Mouse (Mus musculus) forebrain, postnatal 0 days (tissue): Measurements from ENCODE around the gene Prkci. TPM values are rescaled to one million over a fixed set of nuclear protein-coding genes. Genes with fewer than 3 reads are reported as not detected.
A peak's percentile ranks its signal among the peaks of the same experiment; 100 is the strongest.

Experiments used
- ATAC-seq: fragments of 200-750 bp; cut with Nextera tagmentation; 2 replicates; pipeline ENCODE4 v1.8.0; 2017; ENCODE audit warnings: mild to moderate bottlenecking, moderate library complexity
- DNase-seq: peaks from one replicate; pipeline ENCODE4 v3.0.0-alpha.2; 2015
- H3K27ac ChIP-seq: fragments of 300-500 bp; sonication (generic); 2 replicates; pipeline ENCODE4 v1.5.1; 2014; ENCODE audit warnings: low read depth, mild to moderate bottlenecking, antibody characterized with exemption, low read length, moderate library complexity, mixed read lengths
- H3K27me3 ChIP-seq: fragments of 300-500 bp; sonication (generic); 2 replicates; pipeline ENCODE4 v1.6.1; 2014; ENCODE audit warnings: mild to moderate bottlenecking, low read length, mixed read lengths; ENCODE audit not compliant: insufficient read depth
- H3K36me3 ChIP-seq: fragments of 300-500 bp; sonication (generic); 2 replicates; pipeline ENCODE4 v1.6.1; 2014; ENCODE audit warnings: mild to moderate bottlenecking, moderate library complexity; ENCODE audit not compliant: insufficient read depth
- H3K4me1 ChIP-seq: fragments of 300-500 bp; sonication (generic); 2 replicates; pipeline ENCODE4 v1.6.1; 2014; ENCODE audit warnings: antibody characterized with exemption; ENCODE audit not compliant: insufficient read depth
- H3K4me2 ChIP-seq: fragments of 300-500 bp; sonication (generic); 2 replicates; pipeline ENCODE4 v1.6.1; 2014; ENCODE audit warnings: low read depth, mild to moderate bottlenecking, moderate library complexity
- H3K4me3 ChIP-seq: fragments of 300-500 bp; sonication (generic); 2 replicates; pipeline ENCODE4 v1.5.1; 2014; ENCODE audit warnings: low read depth, low read length, mixed read lengths
- H3K9ac ChIP-seq: fragments of 300-500 bp; sonication (generic); 2 replicates; pipeline ENCODE4 v1.6.1; 2014; ENCODE audit warnings: mild to moderate bottlenecking
- H3K9me3 ChIP-seq: fragments of 300-500 bp; sonication (generic); 2 replicates; pipeline ENCODE4 v1.6.1; 2016; ENCODE audit warnings: low read length
- CTCF ChIP-seq: sonication (generic); IDR thresholded peaks from 2 replicates; pipeline ENCODE4 v1.5.1; 2016; ENCODE audit warnings: antibody characterized with exemption, control low read depth, low read depth
- WGBS: fragments of 180-500 bp; shearing (Covaris S2); extraction: QIAGEN DNeasy Blood & Tissue Kit; methylation state at CpG from one replicate; pipeline ENCODE4 v1.1.7; 2014; 5-methylcytosine and 5-hydroxymethylcytosine counted together
- polyA plus RNA-seq: library from polyadenylated mRNA; unstranded; fragments of >200 nt; fragmentation: Nextera tagmentation; extraction: Ambion mirVana; gene quantifications from 2 replicates; pipeline ENCODE4 v1.2.1, GENCODE M21; 2015
- total RNA-seq: library from RNA; depleted of rRNA; stranded (reverse); fragments of >200 nt; gene quantifications from 2 replicates; pipeline ENCODE4 v1.2.3, GENCODE M21; 2014; rRNA removed

The Prkci gene
- total RNA-seq (37.6 and 41.6 TPM in 2 replicates), polyA plus RNA-seq (13.6 and 19.5 TPM in 2 replicates)

DNA sequence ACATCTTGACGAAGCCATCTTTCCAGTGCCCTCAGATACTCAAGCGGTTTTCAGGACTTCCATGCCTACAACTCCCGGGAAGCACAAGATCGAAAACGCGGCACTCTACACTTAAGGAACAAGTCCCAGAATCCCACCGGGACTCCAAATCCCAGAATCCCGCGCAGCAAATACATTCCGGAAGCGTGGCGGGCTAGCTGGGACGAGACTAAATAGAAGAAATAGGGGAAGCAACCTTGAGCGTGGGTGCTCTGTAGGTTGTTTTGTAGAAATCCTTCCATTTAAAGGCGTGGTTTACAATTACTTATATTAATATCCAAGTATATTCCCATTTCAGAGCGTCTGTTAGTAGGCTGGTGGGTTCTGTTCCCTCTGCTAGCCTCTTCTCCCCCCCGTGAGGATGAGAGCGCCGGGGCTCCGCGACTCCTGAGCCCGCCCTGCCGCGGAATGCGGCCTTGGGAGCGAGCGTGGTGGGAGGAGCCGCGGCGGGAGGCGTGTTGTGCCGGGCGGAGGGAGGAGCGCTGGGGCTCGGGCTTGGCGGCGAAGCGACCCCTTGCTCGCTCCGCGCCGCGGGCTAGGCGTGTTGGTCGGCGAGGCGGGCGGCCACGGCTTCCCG lies at the start of gene Prkci:
Gene Prkci (plus strand): TSS at position 465 of the 616 bp plus-strand sequence.
- no peaks in the 10 kb centered on the region for H3K36me3 ChIP-seq
- H3K4me2 ChIP-seq = peak within 1 kb of the TSS; percentile 64
- under 1% methylated on average over 48 of the region's 50 CpGs for WGBS
- TF ChIP-seq CTCF = no peak
- H3K27ac ChIP-seq = peak within 1 kb of the TSS; percentile 83
- peak within 1 kb of the TSS; percentile 96 for H3K4me3 ChIP-seq
- DNase-seq (peak; percentile 96), ATAC-seq (peak; percentile 99)
- H3K9me3 ChIP-seq = no peaks in the 10 kb centered on the region
- 0 out of 2 replicates have a peak, but pooled peaks cover 11% of the 10 kb centered on the region for H3K4me1 ChIP-seq
- no peaks in the 10 kb centered on the region for H3K27me3 ChIP-seq
- peak within 1 kb of the TSS; percentile 82 for H3K9ac ChIP-seq

DNA sequence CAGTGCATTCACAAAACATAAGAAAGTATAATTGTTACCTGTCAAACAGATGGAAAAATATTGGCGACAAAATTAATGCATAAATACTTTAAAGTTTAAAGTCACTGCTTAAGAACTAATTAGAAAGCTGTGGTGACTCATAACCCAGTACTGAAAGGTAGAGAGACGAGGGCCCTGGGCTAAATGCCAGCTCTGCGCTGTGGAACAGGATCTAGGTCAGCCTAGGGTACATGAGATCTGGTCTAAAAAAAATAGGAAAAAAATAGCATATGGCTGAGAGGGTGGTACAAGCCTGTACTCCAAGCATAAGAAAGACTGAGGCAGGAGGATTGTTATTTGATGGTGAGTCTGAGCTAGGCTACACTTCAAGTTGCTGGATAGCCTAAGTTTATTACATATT lies 43.9 kb upstream of the Prkci start:
- TF ChIP-seq CTCF = no peak
- DNase-seq (no peak), ATAC-seq (no peak)
- no peak overlapping the region for H3K4me3 ChIP-seq
- no peaks in the 10 kb centered on the region for H3K27me3 ChIP-seq
- H3K36me3 ChIP-seq = peaks cover 57% of the 10 kb centered on the region
- no peaks in the 10 kb centered on the region for H3K4me1 ChIP-seq
- 72% methylated on average over 3 of the region's 3 CpGs for WGBS
- no peaks in the 10 kb centered on the region for H3K9me3 ChIP-seq
- no peak overlapping the region for H3K27ac ChIP-seq
- H3K4me2 ChIP-seq = no peak overlapping the region
- no peak overlapping the region for H3K9ac ChIP-seq

DNA sequence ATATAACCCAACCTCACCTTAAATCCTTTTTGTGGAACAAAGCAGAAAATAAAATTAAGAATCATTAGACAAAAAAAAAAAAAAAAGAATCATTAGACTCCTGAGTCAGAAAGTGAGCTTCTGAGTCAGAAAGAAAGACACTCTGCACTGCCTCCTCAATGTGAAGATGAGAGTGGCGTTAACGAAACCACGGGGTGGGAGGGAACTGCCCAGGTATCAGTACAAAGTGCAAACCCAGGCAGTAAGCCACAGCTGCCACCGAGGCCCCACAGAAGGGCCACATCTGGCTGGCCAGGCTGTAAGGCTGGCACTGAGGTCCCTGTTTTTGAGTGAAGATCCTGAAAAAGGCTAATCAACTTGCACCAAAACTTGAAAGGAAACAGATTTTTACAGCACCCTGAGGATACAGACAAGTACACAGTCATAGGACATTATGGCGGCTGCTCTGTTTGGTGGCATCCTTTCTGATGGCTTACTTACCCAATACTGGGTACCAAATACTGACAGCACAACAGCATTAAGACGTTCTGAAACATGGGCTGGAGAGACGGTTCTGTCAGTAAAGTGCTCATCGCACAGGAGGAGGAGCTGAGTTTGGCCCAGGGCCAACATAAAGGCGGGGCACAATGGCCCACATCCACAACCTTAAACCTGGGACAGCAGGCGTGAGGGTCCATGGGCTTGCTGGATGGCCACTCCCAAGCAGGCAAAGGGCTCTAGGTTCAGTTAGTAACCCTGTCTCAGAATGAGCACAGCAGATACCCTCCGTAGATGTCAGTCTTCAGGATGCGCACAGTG lies 43.1 kb upstream of the Prkci start:
- Histone ChIP-seq H3K36me3 (peaks cover 56% of the 10 kb centered on the region), H3K27me3 (no peaks in the 10 kb centered on the region), H3K4me1 (no peaks in the 10 kb centered on the region), H3K9ac (no peak overlapping the region), H3K4me3 (no peak overlapping the region), H3K9me3 (no peaks in the 10 kb centered on the region), H3K4me2 (no peak overlapping the region), H3K27ac (no peak overlapping the region)
- DNase-seq (no peak), ATAC-seq (no peak)
- WGBS = 86% methylated on average over 12 of the region's 12 CpGs
- TF ChIP-seq CTCF = no peak

DNA sequence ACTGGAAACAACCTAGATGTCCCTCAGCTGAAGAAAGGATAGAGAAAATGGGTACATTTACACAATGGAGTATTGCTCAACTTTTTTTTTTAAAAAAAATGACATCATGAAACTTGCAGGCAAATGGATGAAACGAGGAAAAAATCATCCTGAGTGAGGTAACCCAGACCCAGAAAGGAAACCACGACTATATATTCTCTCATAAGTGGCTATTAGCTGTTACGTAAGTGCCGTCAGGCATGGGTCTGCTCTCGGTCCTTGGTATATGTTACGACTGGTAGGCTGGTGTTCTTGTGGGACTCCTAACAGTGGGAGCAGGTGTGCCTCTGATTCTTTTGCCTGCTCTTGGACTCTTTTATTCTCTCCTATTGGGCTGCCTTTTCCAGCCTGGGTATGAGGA lies 39.2 kb upstream of the Prkci start:
- ATAC-seq (no peak), DNase-seq (no peak)
- Histone ChIP-seq H3K9ac (no peak overlapping the region), H3K4me3 (no peak overlapping the region), H3K27ac (no peak overlapping the region), H3K9me3 (no peaks in the 10 kb centered on the region), H3K27me3 (no peaks in the 10 kb centered on the region), H3K4me1 (no peaks in the 10 kb centered on the region), H3K4me2 (no peak overlapping the region), H3K36me3 (peaks cover 67% of the 10 kb centered on the region)
- over 99% methylated on average over 6 of the region's 6 CpGs for WGBS
- no peak for TF ChIP-seq CTCF

DNA sequence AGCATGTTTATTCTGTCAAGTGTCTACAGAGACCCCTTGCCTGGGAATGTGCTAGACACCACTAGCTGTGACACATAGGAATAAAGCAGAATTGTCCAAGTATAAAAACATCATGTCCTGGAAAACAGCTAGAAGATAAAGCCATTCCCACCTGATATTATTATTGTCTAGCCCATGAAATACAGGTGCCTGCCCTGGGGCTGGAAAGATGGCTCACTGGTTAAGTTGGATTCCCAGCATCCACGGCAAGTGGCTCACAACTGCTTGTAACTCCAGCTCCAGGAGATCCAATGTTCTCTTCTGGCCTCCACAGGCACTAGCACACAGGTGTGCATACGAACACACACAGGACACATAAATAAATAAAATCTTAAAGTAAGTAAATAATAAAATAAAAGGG lies 36.8 kb upstream of the Prkci start:
- ATAC-seq = no peak
- Histone ChIP-seq H3K4me3 (no peak overlapping the region), H3K36me3 (peaks cover 66% of the 10 kb centered on the region), H3K4me1 (no peaks in the 10 kb centered on the region), H3K27ac (no peak overlapping the region), H3K4me2 (no peak overlapping the region), H3K27me3 (no peaks in the 10 kb centered on the region), H3K9ac (no peak overlapping the region), H3K9me3 (no peaks in the 10 kb centered on the region)
- no peak for DNase-seq
- 86% methylated on average over 2 of the region's 2 CpGs for WGBS
- no peak for TF ChIP-seq CTCF

DNA sequence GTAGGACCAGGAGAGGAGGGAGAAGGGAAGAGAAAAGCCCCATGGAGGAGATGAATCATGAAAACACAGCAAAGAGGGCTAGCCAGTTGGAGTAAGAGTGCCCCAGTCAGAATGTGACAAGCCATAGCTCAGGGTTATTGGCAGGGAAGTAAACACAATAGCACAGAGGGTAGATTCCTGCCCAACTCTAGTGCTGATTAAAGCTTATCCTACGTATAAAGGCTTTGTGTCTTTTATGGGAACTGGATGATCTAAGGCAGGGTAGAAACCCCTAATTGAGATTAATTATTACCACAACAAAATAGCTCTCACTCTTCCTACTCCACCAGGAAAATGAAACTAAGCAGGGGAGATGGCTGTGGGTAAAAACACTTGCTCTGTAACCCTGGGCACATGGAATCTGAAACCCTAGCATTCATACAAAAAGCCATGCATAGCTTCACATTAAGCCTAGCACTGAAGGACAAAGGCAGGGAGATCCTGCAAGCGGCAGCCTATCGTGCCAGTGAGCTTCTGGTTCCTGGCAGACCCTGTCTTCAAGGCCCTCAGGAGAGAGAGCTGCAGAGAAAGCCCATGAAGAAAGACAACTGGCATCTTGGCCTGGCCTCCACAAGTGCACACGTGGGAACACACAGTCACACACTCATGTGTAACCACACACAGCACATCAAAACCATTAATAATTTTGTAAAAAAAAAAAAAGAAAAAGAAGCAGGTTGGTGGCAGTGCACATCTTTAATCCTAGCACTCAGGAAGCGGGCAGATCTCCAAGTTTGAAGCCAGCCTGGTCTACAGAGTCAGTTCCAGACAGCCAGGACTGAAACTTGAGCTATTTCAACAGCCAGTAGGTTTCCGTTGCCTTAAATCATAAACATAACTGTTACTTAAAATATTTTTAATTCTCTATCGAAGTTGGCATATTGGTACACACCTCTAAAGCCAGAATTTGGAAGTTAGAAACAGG lies 35.4 kb upstream of the Prkci start:
- Histone ChIP-seq H3K27ac (no peak overlapping the region), H3K4me3 (no peak overlapping the region), H3K27me3 (no peaks in the 10 kb centered on the region), H3K9ac (no peak overlapping the region), H3K4me1 (no peaks in the 10 kb centered on the region), H3K9me3 (no peaks in the 10 kb centered on the region), H3K4me2 (no peak overlapping the region), H3K36me3 (peaks cover 64% of the 10 kb centered on the region)
- 54% methylated on average over 7 of the region's 7 CpGs for WGBS
- ATAC-seq = no peak; the same call in 1 of the 2 replicates
- no peak for DNase-seq
- TF ChIP-seq CTCF = no peak
